Mouse (Mus musculus) spleen, adult 2 months (tissue): ENCODE measurements around the gene Prelp.

Experiments used
- CTCF ChIP-seq: fragments of 200-500 bp; IDR thresholded peaks from 2 replicates; pipeline ENCODE4 v1.5.1; 2011; ENCODE audit warnings: mild to moderate bottlenecking, inconsistent platforms; ENCODE audit not compliant: insufficient read depth, insufficient read length, insufficient replicate concordance; ENCODE audit errors: extremely low read depth
- POLR2A ChIP-seq: fragments of 200-500 bp; IDR thresholded peaks from 2 replicates; pipeline ENCODE4 v1.6.1; 2011; ENCODE audit warnings: low read depth, low read length, inconsistent platforms

GRCm38 (mm10) chr1:133933301-133934195, 12.3 kb upstream of the Prelp start:
- TF ChIP-seq CTCF (no peak), POLR2A (no peak)
